Mouse (Mus musculus) lung, postnatal 0 days (tissue): ENCODE data around the gene Slc50a1.

Source experiments
- CTCF ChIP-seq: IDR thresholded peaks from 2 replicates; pipeline ENCODE4 v1.5.1; 2016; ENCODE audit warnings: antibody characterized with exemption, mild to moderate bottlenecking
- EP300 ChIP-seq: IDR thresholded peaks from 2 replicates; pipeline ENCODE4 v1.6.1; 2016; ENCODE audit warnings: antibody characterized with exemption, mild to moderate bottlenecking, control low read depth

GRCm38 (mm10) chr3:89276061-89276460, 5.7 kb upstream of the Slc50a1 start:
- TF ChIP-seq CTCF (no peak), EP300 (no peak)
